Mouse (Mus musculus) myocyte (in vitro differentiated cells): ENCODE results near the gene Ccdc146. TPM values are rescaled to one million over a fixed set of nuclear protein-coding genes. Genes with fewer than 3 reads are reported as not detected.

Experiments used
- H3K27me3 ChIP-seq: one replicate; pipeline ENCODE4 v1.6.1; 2011; ENCODE audit not compliant: control insufficient read depth, insufficient read depth, insufficient read length
- H3K36me3 ChIP-seq: one replicate; pipeline ENCODE4 v1.6.1; 2011; ENCODE audit not compliant: control insufficient read depth, insufficient read depth
- H3K4me2 ChIP-seq: one replicate; pipeline ENCODE4 v1.6.1; 2011; ENCODE audit warnings: low read depth, control low read depth
- H3K4me3 ChIP-seq: one replicate; pipeline ENCODE4 v1.5.1; 2011; ENCODE audit warnings: mild to moderate bottlenecking, control low read depth, moderate library complexity
- H3K79me2 ChIP-seq: one replicate; pipeline ENCODE4 v1.6.1; 2011; ENCODE audit not compliant: control insufficient read depth, insufficient read depth
- H3ac ChIP-seq: one replicate; pipeline ENCODE4 v1.6.1; 2011; ENCODE audit not compliant: control insufficient read depth, insufficient read length
- CEBPB ChIP-seq: IDR thresholded peaks from 2 replicates; pipeline ENCODE4 v1.6.1; 2011; ENCODE audit warnings: mild to moderate bottlenecking, moderate library complexity; ENCODE audit not compliant: poor library complexity, insufficient read depth, severe bottlenecking
- E2F4 ChIP-seq: IDR thresholded peaks from one replicate; pipeline ENCODE4 v1.6.1; 2011; ENCODE audit warnings: mild to moderate bottlenecking, control low read depth, moderate library complexity; ENCODE audit not compliant: insufficient read depth
- MYOD1 ChIP-seq, 3 experiments: IDR thresholded peaks; one replicate each; pipeline ENCODE4 v1.6.1; 2011; ENCODE audit warnings: control low read depth in 2 of 3, low read depth in 2 of 3, mild to moderate bottlenecking in 2 of 3, moderate library complexity in 1 of 3; ENCODE audit not compliant: insufficient read length in 2 of 3, control insufficient read depth in 1 of 3
- MYOG ChIP-seq, 3 experiments: IDR thresholded peaks; one replicate each; pipeline ENCODE4 v1.6.1; 2011; ENCODE audit warnings: control low read depth in 2 of 3, low read depth in 2 of 3, mild to moderate bottlenecking in 2 of 3; ENCODE audit not compliant: insufficient read length in 2 of 3, control insufficient read depth in 1 of 3, insufficient read depth in 1 of 3
- TCF3 ChIP-seq: IDR thresholded peaks from one replicate; pipeline ENCODE4 v1.6.1; 2011; ENCODE audit warnings: low read depth, control low read depth; ENCODE audit not compliant: insufficient read length
- polyA plus RNA-seq: library from polyadenylated mRNA; unstranded; fragments of >200 nt; fragmentation: generic; extraction: Trizol; gene quantifications from one replicate; pipeline ENCODE4 v1.2.1, GENCODE M21; 2012; ENCODE audit warnings: missing spikeins

Gene Ccdc146
- polyA plus RNA-seq, 1 experiment, result not detected

- no peaks in the 10 kb centered on the region for H3K27me3 ChIP-seq
- H3K36me3 ChIP-seq, result no peaks in the 10 kb centered on the region
- TF ChIP-seq TCF3, result no peak
- no peak for TF ChIP-seq CEBPB
- no peak for TF ChIP-seq MYOG (IDR thresholded peaks at IDR 0.05; ENCODE audit: control insufficient read depth in 1 of 3, insufficient read depth in 1 of 3, insufficient read length in 2 of 3, low read depth in 2 of 3)
- no peak for TF ChIP-seq E2F4
- no peak for TF ChIP-seq MYOD1 (IDR thresholded peaks at IDR 0.05; ENCODE audit: control insufficient read depth in 1 of 3, insufficient read length in 2 of 3, low read depth in 2 of 3)
- H3K4me3 ChIP-seq, result no peak overlapping the region
- no peak overlapping the region for H3ac ChIP-seq
- H3K79me2 ChIP-seq, result no peaks in the 10 kb centered on the region
- no peak overlapping the region for H3K4me2 ChIP-seq
Measured at GRCm38 (mm10) chr5:21244575-21244974, 179.9 kb downstream of the Ccdc146 start.

Other genes starting within 250 kb of the Ccdc146 start
- gene Gsap, start 238.4 kb downstream of the Ccdc146 start, polyA plus RNA-seq, result 2.6 TPM
- 0.04 TPM for gene Fgl2, start 52.0 kb downstream of the Ccdc146 start, polyA plus RNA-seq
- gene Fam185a, start 281 bp upstream of the Ccdc146 start, polyA plus RNA-seq, result 1.9 TPM
- gene Lrrc17, start 118.9 kb upstream of the Ccdc146 start, polyA plus RNA-seq, result 70.3 TPM
- 0.19 TPM for gene Fbxl13, start 221.0 kb upstream of the Ccdc146 start, polyA plus RNA-seq
- gene Armc10, start 221.1 kb upstream of the Ccdc146 start, polyA plus RNA-seq, result 10.1 TPM